Mouse (Mus musculus) Patski (cell line): ENCODE measurements around the gene Fmo6. TPM values are rescaled to one million over a fixed set of nuclear protein-coding genes. Genes with fewer than 3 reads are reported as not detected.
A peak's percentile ranks its signal among the peaks of the same experiment; 100 is the strongest.

Experiments
- ATAC-seq: fragments of 100-300 bp; one replicate; pipeline ENCODE4 v1.8.0; 2021
- CTCF ChIA-PET: fragments of 350-600 bp; sonication (Branson Sonifier 250); formaldehyde crosslinking; loops from one replicate; lab custom pipeline; 2022; ENCODE audit warnings: inconsistent platforms; lab: Charles Lee
- POLR2A ChIA-PET: fragments of 350-600 bp; sonication (Branson Sonifier 250); formaldehyde crosslinking; loops from one replicate; lab custom pipeline; 2022; ENCODE audit warnings: antibody characterized with exemption, inconsistent platforms; lab: Charles Lee
- DNase-seq: peaks from one replicate; pipeline ENCODE4 v3.0.0-alpha.2; 2011; ENCODE audit warnings: low read depth, low spot score
- H3K27me3 ChIP-seq: fragments of 371-371 bp; one replicate; pipeline ENCODE4 v1.5.1; 2021
- CTCF ChIP-seq: fragments of 100-300 bp; IDR thresholded peaks from one replicate; pipeline ENCODE4 v1.5.1; 2021
- in situ Hi-C: fragments of 300-500 bp; cut with MboI; formaldehyde crosslinking; loops from 3 replicates; pipeline ENCODE4 v1.11.1; 2018; ENCODE audit warnings: low pct_unique_long_range_greater_than_20kb, mixed read lengths
- polyA plus RNA-seq: library from polyadenylated mRNA; unstranded; gene quantifications from one replicate; pipeline ENCODE4 v1.2.3, GENCODE M21; 2021

The Fmo6 gene
- polyA plus RNA-seq, 1 experiment from 2014 or later: not detected

GRCm38 (mm10) chr1:162914932-162915556, 22.3 kb downstream of the Fmo6 start:
- ATAC-seq (no peak), DNase-seq (no peak)
- peaks cover 32% of the 10 kb centered on the region for H3K27me3 ChIP-seq
- ChIA-PET CTCF (interaction anchor here (1.1 to 1.8 kb wide), 3 partner anchors 11 to 24 kb away, joined by 3 to 4 read pairs (median 3); no protein-coding TSS in a partner anchor), POLR2A (interaction anchor here (0.6 to 0.7 kb wide), 2 partner anchors 26 to 166 kb away, joined by 3 to 4 read pairs; no protein-coding TSS in a partner anchor)
- TF ChIP-seq CTCF: no peak
- in situ Hi-C loops: no loop called here

- ChIA-PET POLR2A (no interaction called here), CTCF (no interaction called here)
- TF ChIP-seq CTCF: no peak
- DNase-seq: no peak
- H3K27me3 ChIP-seq: peaks cover 37% of the 10 kb centered on the region
- ATAC-seq: no peak
- in situ Hi-C loops: no loop called here
Measured at GRCm38 (mm10) chr1:162912085-162912484, 25.2 kb downstream of the Fmo6 start.

- in situ Hi-C loops: no loop called here
- peaks cover 31% of the 10 kb centered on the region for H3K27me3 ChIP-seq
- ATAC-seq (no peak), DNase-seq (no peak)
- POLR2A ChIA-PET: no interaction called here
- TF ChIP-seq CTCF: no peak
- CTCF ChIA-PET: interaction anchor here (1.1 kb wide), 1 partner anchor 12 kb away, joined by 3 read pairs; no protein-coding TSS in a partner anchor
Measured at GRCm38 (mm10) chr1:162901879-162902278, 35.4 kb downstream of the Fmo6 start.

GRCm38 (mm10) chr1:162897838-162898811, 39.2 kb downstream of the Fmo6 start, which contains the start of gene Fmo2:
Gene Fmo2 (minus strand): TSS chr1:162898726.
- DNase-seq (no peak), ATAC-seq (no peak)
- POLR2A ChIA-PET: no interaction called here
- TF ChIP-seq CTCF: no peak
- in situ Hi-C loops: loop anchor here (5.0 to 25.0 kb wide), 2 partner anchors 159 to 1014 kb away; no protein-coding TSS in a partner anchor
- peaks cover 19% of the 10 kb centered on the region for H3K27me3 ChIP-seq
- CTCF ChIA-PET: interaction anchor here (0.8 to 1.4 kb wide), 8 partner anchors 11 to 172 kb away, joined by 3 to 4 read pairs (median 3); no protein-coding TSS in a partner anchor

GRCm38 (mm10) chr1:162895900-162896299, 41.4 kb downstream of the Fmo6 start:
- no peak for DNase-seq
- ChIA-PET CTCF (interaction anchor here (0.6 to 1.7 kb wide), 10 partner anchors 11 to 190 kb away, joined by 3 to 6 read pairs (median 3); partner anchors contain the start of gene Mroh9), POLR2A (no interaction called here)
- H3K27me3 ChIP-seq: peaks cover 23% of the 10 kb centered on the region
- no peak for ATAC-seq
- TF ChIP-seq CTCF: peak; percentile 87
- in situ Hi-C loops: loop anchor here (5.0 to 25.0 kb wide), 2 partner anchors 161 to 1016 kb away; no protein-coding TSS in a partner anchor

GRCm38 (mm10) chr1:162893014-162893413, 44.3 kb downstream of the Fmo6 start:
- peaks cover 26% of the 10 kb centered on the region for H3K27me3 ChIP-seq
- DNase-seq (no peak), ATAC-seq (no peak)
- TF ChIP-seq CTCF: no peak
- ChIA-PET CTCF (no interaction called here), POLR2A (interaction anchor here (0.6 to 0.9 kb wide), 3 partner anchors 13 to 1166 kb away, joined by 3 to 4 read pairs (median 3); no protein-coding TSS in a partner anchor)
- in situ Hi-C loops: loop anchor here (25.0 kb wide), 1 partner anchor 1019 kb away; no protein-coding TSS in a partner anchor

- CTCF ChIA-PET: interaction anchor here (1.2 kb wide), 1 partner anchor 167 kb away, joined by 3 read pairs; no protein-coding TSS in a partner anchor
- ATAC-seq: no peak
- DNase-seq: peak; percentile 15
- POLR2A ChIA-PET: no interaction called here
- no peak for TF ChIP-seq CTCF
- in situ Hi-C loops: loop anchor here (25.0 kb wide), 1 partner anchor 1020 kb away; no protein-coding TSS in a partner anchor
- peaks cover 21% of the 10 kb centered on the region for H3K27me3 ChIP-seq
Measured at GRCm38 (mm10) chr1:162891980-162892451, 45.3 kb downstream of the Fmo6 start.

GRCm38 (mm10) chr1:162888646-162889045, 48.7 kb downstream of the Fmo6 start:
- no peak for TF ChIP-seq CTCF
- CTCF ChIA-PET: no interaction called here
- POLR2A ChIA-PET: interaction anchor here (0.6 kb wide), 1 partner anchor 26 kb away, joined by 4 read pairs; no protein-coding TSS in a partner anchor
- DNase-seq: no peak
- ATAC-seq: no peak
- peaks cover 16% of the 10 kb centered on the region for H3K27me3 ChIP-seq
- in situ Hi-C loops: loop anchor here (25.0 kb wide), 1 partner anchor 1024 kb away; no protein-coding TSS in a partner anchor

- ChIA-PET CTCF (no interaction called here), POLR2A (no interaction called here)
- ATAC-seq (no peak), DNase-seq (no peak)
- H3K27me3 ChIP-seq: peaks cover 23% of the 10 kb centered on the region
- in situ Hi-C loops: loop anchor here (25.0 kb wide), 1 partner anchor 1025 kb away; no protein-coding TSS in a partner anchor
- no peak for TF ChIP-seq CTCF
Measured at GRCm38 (mm10) chr1:162887644-162888043, 49.7 kb downstream of the Fmo6 start.
